Mouse (Mus musculus) lung, embryonic 14.5 days (tissue): ENCODE results near the gene Gpr156. TPM values are rescaled to one million over a fixed set of nuclear protein-coding genes. Genes with fewer than 3 reads are reported as not detected.

Experiments
- ATAC-seq: fragments of 200-750 bp; cut with Nextera tagmentation; 2 replicates; pipeline ENCODE4 v1.8.0; 2017; ENCODE audit warnings: mild to moderate bottlenecking, moderate TSS enrichment, moderate library complexity; ENCODE audit not compliant: insufficient read depth
- DNase-seq: peaks from one replicate; pipeline ENCODE4 v3.0.0-alpha.2; 2015
- H3K27ac ChIP-seq: fragments of 300-500 bp; sonication (generic); 2 replicates; pipeline ENCODE4 v1.5.1; 2014; ENCODE audit warnings: low read depth, mild to moderate bottlenecking, moderate library complexity
- H3K27me3 ChIP-seq: fragments of 300-500 bp; sonication (generic); 2 replicates; pipeline ENCODE4 v1.6.1; 2014; ENCODE audit warnings: low read length, control low read depth; ENCODE audit not compliant: insufficient read depth
- H3K36me3 ChIP-seq: fragments of 300-500 bp; sonication (generic); 2 replicates; pipeline ENCODE4 v1.6.1; 2014; ENCODE audit warnings: control low read depth; ENCODE audit not compliant: insufficient read depth
- H3K4me1 ChIP-seq: fragments of 300-500 bp; sonication (generic); 2 replicates; pipeline ENCODE4 v1.6.1; 2014; ENCODE audit warnings: antibody characterized with exemption, control low read depth; ENCODE audit not compliant: insufficient read depth
- H3K4me2 ChIP-seq: fragments of 300-500 bp; sonication (generic); 2 replicates; pipeline ENCODE4 v1.6.1; 2014; ENCODE audit warnings: mild to moderate bottlenecking
- H3K4me3 ChIP-seq: fragments of 300-500 bp; sonication (generic); 2 replicates; pipeline ENCODE4 v1.5.1; 2014; ENCODE audit warnings: low read depth, low read length
- H3K9ac ChIP-seq: fragments of 300-500 bp; sonication (generic); 2 replicates; pipeline ENCODE4 v1.6.1; 2014
- H3K9me3 ChIP-seq: fragments of 300-500 bp; sonication (generic); 2 replicates; pipeline ENCODE4 v1.6.1; 2016; ENCODE audit warnings: low read depth, low read length, control low read depth
- CTCF ChIP-seq: IDR thresholded peaks from 2 replicates; pipeline ENCODE4 v1.5.1; 2016; ENCODE audit warnings: antibody characterized with exemption, low read depth
- WGBS: fragments of 180-500 bp; shearing (Covaris S2); extraction: QIAGEN DNeasy Blood & Tissue Kit; methylation state at CpG from one replicate; pipeline ENCODE4 v1.1.7; 2014; 5-methylcytosine and 5-hydroxymethylcytosine counted together
- polyA plus RNA-seq: library from polyadenylated mRNA; unstranded; fragments of >200 nt; fragmentation: Nextera tagmentation; extraction: Ambion mirVana; gene quantifications from 2 replicates; pipeline ENCODE4 v1.2.1, GENCODE M21; 2014

The Gpr156 gene
- polyA plus RNA-seq, 1 experiment from 2014 or later = 1.4 TPM

DNA sequence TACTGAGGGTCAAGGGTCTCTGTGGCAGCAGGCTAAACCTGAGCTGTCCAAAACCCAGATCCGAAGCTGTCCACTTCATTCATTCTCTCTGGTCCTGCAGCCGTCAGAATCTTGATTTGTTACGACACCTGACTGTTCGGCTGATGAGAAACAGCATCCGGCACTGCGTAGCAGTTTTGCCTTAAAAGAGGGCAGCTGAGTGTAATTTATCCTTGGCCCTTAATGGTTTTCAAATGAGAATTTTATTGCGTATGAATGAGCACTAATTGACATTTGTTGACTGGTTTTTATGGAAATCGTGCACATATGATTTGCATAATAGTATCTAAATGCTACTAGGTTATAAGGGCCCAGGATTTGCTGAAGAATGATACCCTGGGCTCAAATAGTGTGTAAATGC, 21.0 kb downstream of the Gpr156 start:
- Histone ChIP-seq H3K36me3 (no peaks in the 10 kb centered on the region), H3K9ac (no peak overlapping the region), H3K4me2 (no peak overlapping the region), H3K27ac (no peak overlapping the region), H3K27me3 (no peaks in the 10 kb centered on the region), H3K4me3 (no peak overlapping the region), H3K9me3 (no peaks in the 10 kb centered on the region; the same call in 1 of the 2 replicates), H3K4me1 (no peaks in the 10 kb centered on the region)
- ATAC-seq = no peak
- no peak for TF ChIP-seq CTCF
- 72% methylated on average over 8 of the region's 8 CpGs for WGBS
- no peak for DNase-seq

DNA sequence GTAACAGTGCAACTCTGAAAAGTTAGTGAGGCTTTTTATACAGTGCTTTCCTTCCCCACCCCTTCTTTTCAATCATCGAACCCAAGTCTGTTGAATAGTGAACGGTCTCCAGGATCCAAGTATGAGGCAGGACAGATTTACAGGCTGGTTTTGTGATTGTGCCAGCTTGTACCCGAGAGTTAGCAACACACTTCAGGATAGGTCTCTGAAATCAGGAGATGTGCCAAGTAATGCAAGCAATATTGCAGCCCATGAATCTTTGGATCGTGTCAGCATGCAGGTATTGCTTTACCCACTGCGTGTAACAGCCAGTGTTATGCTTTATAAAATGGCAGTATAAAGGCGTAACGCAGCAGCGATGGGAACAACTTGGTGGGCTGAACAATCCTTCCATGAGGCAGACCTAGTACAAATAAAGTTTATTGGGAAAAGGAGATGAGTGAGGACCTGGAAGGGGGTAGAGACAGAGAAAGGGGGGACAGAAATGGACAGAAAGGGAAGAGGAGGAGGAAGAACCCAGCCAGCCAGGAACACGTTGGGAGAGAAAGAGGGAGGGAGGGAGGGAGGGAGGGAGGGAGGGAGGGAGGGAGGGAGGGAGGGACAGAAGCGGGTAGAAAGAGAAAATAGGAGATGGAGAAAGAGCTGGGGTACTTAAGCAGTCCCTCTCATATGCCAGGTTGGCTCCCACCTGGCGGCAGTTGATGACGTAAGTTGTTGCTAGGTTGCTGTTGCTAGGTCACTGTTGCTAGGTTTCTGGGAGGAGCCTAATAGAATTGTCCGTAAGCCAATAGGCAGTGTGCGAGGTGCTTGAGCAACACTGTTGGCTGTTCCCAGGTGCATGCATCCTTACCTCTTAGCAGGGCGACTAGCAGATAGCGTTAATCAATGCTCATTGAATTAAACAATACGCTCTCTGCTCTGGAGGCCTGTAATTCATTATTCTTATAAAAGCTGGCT, 22.1 kb downstream of the Gpr156 start:
- Histone ChIP-seq H3K27ac (no peak overlapping the region), H3K27me3 (no peaks in the 10 kb centered on the region), H3K4me2 (no peak overlapping the region), H3K36me3 (no peaks in the 10 kb centered on the region), H3K9me3 (no peaks in the 10 kb centered on the region), H3K4me1 (no peaks in the 10 kb centered on the region), H3K4me3 (no peak overlapping the region), H3K9ac (no peak overlapping the region)
- WGBS = 52% methylated on average over 16 of the region's 17 CpGs
- TF ChIP-seq CTCF = no peak
- DNase-seq = peak; percentile 76
- peak; percentile 66 for ATAC-seq

DNA sequence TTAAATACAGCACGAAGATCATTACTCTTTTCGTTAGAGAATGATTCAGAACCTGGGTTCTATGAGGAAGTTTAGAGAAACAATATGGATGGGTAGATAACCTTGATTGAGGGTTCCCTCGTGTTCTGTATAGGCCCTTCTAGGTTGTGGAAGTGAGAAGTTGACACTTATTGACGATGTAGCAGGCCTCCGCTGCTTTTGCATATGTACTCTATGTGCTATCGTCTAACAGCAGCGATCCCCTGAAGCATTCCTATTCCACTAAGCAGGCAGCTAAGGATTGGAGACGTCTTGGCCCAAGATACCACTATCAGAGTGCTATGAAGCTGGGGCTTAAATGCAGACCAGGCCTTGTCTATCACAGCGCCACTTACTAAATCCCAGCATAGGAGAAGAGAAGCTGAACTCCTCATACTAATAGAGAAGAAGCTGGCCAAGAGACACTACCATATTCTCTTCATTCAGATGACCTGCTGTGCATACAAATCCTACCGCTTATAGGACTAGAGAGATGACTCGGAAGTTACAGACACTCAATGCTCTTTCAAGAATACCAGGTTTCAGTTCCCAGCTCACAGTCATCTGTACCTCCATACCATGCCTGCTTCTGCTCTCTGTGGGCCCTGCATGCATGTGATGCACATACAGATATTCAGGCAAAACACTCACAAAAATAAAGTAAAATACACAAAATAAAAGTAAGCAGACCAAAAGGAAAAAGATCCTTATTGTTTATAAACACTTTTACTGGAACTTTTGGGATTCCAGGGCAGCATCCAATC, 23.0 kb downstream of the Gpr156 start:
- no peaks in the 10 kb centered on the region for H3K4me1 ChIP-seq
- H3K27me3 ChIP-seq = no peaks in the 10 kb centered on the region
- H3K4me3 ChIP-seq = no peak overlapping the region
- WGBS = 68% methylated on average over 11 of the region's 11 CpGs
- no peak for TF ChIP-seq CTCF
- H3K36me3 ChIP-seq = no peaks in the 10 kb centered on the region
- no peak overlapping the region for H3K27ac ChIP-seq
- H3K9ac ChIP-seq = no peak overlapping the region
- ATAC-seq (no peak), DNase-seq (no peak)
- H3K4me2 ChIP-seq = no peak overlapping the region
- H3K9me3 ChIP-seq = no peaks in the 10 kb centered on the region

DNA sequence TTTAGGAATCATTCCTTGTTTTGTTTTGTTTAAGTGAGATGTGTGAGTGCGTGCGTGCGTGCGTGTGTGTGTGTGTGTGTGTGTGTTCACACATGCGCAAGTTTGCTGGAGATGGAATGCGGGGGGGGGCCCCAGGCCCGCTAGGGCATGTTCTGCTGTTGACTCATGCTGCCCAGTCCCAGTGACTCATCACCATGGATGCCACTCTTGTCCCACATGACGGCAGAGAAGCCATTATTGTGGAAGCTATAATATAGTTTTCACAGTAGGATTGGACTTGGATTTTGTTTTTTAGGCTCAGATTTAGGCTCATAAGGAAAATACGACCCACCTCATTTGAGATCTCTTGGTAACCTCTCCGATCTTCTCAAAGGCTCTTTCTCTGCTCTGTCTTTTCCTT, 24.0 kb downstream of the Gpr156 start:
- no peak overlapping the region for H3K9ac ChIP-seq
- no peak for ATAC-seq

DNA sequence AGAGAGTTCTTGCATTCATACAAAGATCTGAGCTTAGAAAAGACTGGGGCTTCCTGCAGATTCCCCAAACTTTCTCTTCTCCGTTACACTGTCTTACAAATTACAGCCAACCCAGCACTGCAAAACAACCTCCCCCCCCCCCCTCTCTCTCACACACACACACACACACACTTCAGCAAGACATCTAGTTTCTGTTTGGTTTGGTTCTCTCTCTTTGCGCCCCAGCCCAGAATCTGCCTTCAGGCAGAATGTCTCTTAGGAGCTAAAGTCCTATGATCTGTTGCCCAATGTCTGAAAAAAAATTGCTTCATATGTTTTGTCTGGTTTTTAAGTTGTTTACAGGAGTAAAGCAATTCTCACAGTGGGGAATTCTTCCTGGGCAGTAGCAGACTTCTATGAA, 27.4 kb downstream of the Gpr156 start:
- ATAC-seq (peak; percentile 78), DNase-seq (peak; percentile 82)
- H3K36me3 ChIP-seq = no peaks in the 10 kb centered on the region
- H3K27me3 ChIP-seq = no peaks in the 10 kb centered on the region
- H3K9ac ChIP-seq = no peak overlapping the region
- 23% methylated on average over 2 of the region's 2 CpGs for WGBS
- no peaks in the 10 kb centered on the region for H3K4me1 ChIP-seq
- H3K9me3 ChIP-seq = no peaks in the 10 kb centered on the region
- no peak overlapping the region for H3K4me3 ChIP-seq
- peak overlapping the region; percentile 62 for H3K27ac ChIP-seq
- H3K4me2 ChIP-seq = no peak overlapping the region
- no peak for TF ChIP-seq CTCF

More for the DNA sequence above, 24.0 kb downstream of the Gpr156 start:
- no peak for DNase-seq
- Histone ChIP-seq H3K4me3 (no peak overlapping the region), H3K27ac (no peak overlapping the region), H3K9me3 (no peaks in the 10 kb centered on the region), H3K4me2 (no peak overlapping the region), H3K4me1 (no peaks in the 10 kb centered on the region), H3K36me3 (no peaks in the 10 kb centered on the region), H3K27me3 (no peaks in the 10 kb centered on the region)
- WGBS = 62% methylated on average over 10 of the region's 10 CpGs
- TF ChIP-seq CTCF = no peak

DNA sequence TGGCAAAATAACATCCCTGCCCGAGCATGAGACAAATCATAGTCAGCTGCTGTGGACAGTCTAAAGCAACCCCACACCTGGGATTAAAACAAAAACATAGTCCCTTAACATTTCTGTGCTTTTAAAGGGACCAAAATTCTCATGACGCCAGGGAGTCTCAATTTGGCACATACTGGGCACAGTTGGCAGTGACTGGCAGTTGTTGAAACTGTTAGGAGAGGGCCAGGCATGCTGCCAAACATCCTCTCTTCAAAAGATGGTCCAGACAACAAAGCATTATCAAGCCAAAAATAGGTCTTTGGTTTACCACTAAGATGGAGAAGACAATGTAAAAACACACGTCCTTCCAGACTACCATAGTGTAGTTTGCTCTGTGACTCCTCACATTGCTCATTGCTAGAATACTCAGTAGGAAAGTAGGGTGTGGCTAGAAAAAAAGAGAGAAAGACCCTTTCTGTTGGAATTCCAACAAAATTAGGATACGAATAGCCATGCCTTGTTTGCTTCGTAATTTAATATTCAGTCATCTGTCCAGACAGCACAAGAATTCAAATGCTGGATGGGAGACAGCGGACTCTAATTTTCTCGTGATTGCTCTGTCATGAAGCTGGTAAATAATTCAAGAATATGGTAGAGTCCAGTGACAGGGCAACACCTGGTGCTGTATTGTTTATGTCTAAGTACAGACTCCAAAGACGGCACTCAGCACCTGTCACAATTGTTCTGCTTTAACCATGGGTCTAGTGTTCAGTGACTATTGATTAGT, 28.9 kb downstream of the Gpr156 start:
- ATAC-seq = no peak
- 73% methylated on average over 8 of the region's 8 CpGs for WGBS
- TF ChIP-seq CTCF = no peak
- H3K9ac ChIP-seq = no peak overlapping the region
- no peak overlapping the region for H3K4me3 ChIP-seq
- no peaks in the 10 kb centered on the region for H3K27me3 ChIP-seq
- no peaks in the 10 kb centered on the region for H3K36me3 ChIP-seq
- H3K4me1 ChIP-seq = no peaks in the 10 kb centered on the region
- no peaks in the 10 kb centered on the region for H3K9me3 ChIP-seq
- peak; percentile 37 for DNase-seq
- no peak overlapping the region for H3K4me2 ChIP-seq
- 0 out of 2 replicates have a peak overlapping the region, but pooled peaks have one; percentile 18 for H3K27ac ChIP-seq
